Mouse (Mus musculus): Measurements from ENCODE around the gene Catsperb.
"Not testable (repeated sequence)": the region's sequence is repeated elsewhere in the genome, so short reads cannot be mapped to it uniquely, and the experiment has no call there.

The Catsperb gene

GRCm38 (mm10) chr12:101404353-101404752 is at the start of gene Catsperb:
Gene Catsperb (plus strand): TSS chr12:101404653.
- not testable (repeated sequence) for DNase-seq (ENCODE audit: low spot score in 2 of 2)

GRCm38 (mm10) chr12:101361468-101361867 is 43.0 kb upstream of the Catsperb start:
- not testable (repeated sequence) for DNase-seq (ENCODE audit: low spot score in 2 of 2)

DNA sequence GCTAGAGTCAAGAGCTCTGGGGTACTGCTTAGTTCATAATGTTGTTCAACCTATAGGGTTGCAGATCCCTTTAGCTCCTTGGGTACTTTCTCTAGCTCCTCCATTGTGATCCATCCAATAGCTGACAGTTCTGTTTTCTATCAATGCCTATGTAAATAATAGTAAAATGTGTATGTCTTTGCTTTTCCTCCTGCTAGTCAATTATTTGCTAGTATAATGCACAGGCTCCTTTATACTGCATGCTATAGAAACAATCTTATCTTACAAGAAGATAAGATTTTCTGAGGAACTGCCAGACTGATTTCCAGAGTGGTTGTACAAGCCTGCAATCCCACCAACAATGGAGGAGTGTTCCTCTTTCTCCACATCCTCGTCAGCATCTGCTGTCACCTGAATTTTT is 23.0 kb upstream of the Catsperb start:
- DNase-seq (ENCODE audit: low spot score in 2 of 2), result not testable (repeated sequence)

GRCm38 (mm10) chr12:101426131-101426530 is 21.7 kb downstream of the Catsperb start:
- no peak for DNase-seq (ENCODE audit: low spot score in 2 of 2)

DNA sequence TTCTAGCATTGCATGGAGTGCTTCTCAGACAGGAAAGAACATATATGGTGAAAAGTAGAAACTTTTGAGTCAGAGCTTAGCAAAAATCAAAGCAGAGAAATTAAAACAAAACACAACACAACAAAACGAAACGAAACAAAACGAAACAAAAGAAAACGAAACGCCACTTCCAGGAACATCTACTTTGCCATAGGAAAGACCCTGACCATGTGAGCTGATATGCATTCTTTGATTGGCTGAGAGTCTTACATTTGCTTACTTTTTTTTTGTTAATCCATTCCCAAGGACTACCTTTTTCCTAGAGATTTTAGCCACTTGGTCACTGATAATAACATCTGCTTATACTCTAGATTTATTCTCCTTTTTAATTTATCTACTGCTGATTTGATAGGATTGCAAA is 57.6 kb downstream of the Catsperb start:
- DNase-seq (ENCODE audit: low spot score in 2 of 2), result no peak

DNA sequence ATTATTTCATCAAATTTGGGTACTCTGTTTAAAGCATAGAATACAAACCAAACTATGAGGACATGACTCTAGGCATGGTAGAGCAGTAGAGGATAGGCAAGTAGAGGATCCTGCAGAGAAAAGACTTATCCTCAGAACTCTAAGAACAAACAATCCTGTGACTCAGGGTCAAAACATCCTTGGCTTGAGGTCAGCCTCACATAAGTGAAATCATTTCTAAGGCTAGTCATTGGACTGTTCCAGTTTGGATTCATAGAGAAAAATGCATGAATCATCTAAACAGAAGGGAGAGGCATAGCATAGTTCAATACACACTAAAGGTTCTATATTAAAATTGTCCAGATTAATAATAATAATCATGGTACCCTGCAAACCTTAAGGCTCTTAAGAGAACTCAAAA is 79.1 kb downstream of the Catsperb start:
- DNase-seq (ENCODE audit: low spot score in 2 of 2), result no peak

DNA sequence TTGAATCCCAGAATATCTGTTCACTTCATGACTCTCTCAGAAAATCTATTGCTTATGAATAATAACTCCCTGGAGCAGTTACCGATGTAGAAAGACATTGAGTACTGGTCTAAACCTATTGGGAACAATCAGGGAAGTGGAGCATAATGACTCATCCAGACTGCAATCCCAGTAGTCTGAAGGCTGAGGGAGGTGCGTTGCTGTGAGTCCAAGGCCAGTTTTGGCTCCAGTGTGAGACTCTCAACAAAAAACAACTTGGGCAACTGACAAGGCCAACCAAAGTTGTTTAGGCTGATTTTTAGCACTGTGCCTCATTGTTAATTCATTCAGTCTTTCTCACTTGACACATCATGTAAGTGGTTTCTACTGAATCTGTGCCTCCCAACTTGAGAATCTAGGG is 106.9 kb downstream of the Catsperb start:
- DNase-seq (ENCODE audit: low spot score in 2 of 2), result not testable (repeated sequence)

GRCm38 (mm10) chr12:101606622-101607021 is 202.2 kb downstream of the Catsperb start:
- not testable (repeated sequence) for DNase-seq (ENCODE audit: low spot score in 2 of 2)

GRCm38 (mm10) chr12:101633137-101633536 is 228.7 kb downstream of the Catsperb start:
- no peak for DNase-seq (ENCODE audit: low spot score in 2 of 2)

DNA sequence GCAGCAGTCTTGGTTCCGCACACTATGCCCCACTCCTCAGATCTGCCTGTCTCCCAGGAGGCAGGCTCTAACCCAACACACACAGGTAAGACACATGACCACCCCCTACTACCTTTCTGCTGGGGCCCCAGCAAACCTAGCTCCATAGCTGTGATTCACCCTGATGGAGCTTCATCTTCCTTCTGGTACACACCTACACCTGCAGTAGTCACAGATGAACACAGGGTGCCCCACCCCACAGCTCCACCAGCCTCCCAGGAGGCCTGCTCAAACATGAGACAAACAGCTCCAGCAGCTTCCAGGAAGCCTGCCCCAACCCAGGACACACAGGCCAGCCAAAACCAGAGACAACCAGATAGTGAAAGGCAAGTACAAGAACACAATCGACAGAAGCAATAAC is 263.0 kb downstream of the Catsperb start:
- no peak for DNase-seq (ENCODE audit: low spot score in 2 of 2)
